Comparison of ENCODE assay signal across 8 mouse cellular contexts in genomic region chr16:49858161-49858906, GRCm38 (mm10). TPM values are rescaled to one million over a fixed set of nuclear protein-coding genes. Genes with fewer than 3 reads are reported as not detected.
DNase-seq lines count a peak whose midpoint lies in the region; ATAC-seq and TF ChIP-seq lines count a peak whose summit lies in the region.

No protein-coding gene starts in this region.

- no peak for TF ChIP-seq POLR2A in spleen, adult 2 months (IDR thresholded peaks at IDR 0.05; ENCODE audit: low read depth, low read length)

- peak overlapping the region; percentile 73 for H3K27ac ChIP-seq in spleen, adult 2 months (ENCODE audit: insufficient read depth, low read length)
- peak overlapping the region; percentile 86 for H3K27ac ChIP-seq in liver, embryonic 11.5 days (ENCODE audit: low read depth, low read length)
- peak overlapping the region; percentile 55 for H3K27ac ChIP-seq in stomach, embryonic 16.5 days (ENCODE audit: low read length)

- H3K4me1 ChIP-seq in erythroblast, embryonic 14.5 days (ENCODE audit: control insufficient read depth), result peaks cover 71% of the 10 kb centered on the region
- peaks cover 25% of the 10 kb centered on the region for H3K4me1 ChIP-seq in spleen, adult 2 months (ENCODE audit: control insufficient read depth, insufficient read depth, insufficient read length)
- H3K4me1 ChIP-seq in liver, embryonic 11.5 days (replicated peaks; ENCODE audit: control insufficient read depth, insufficient read depth, low read length), result peaks cover 21% of the 10 kb centered on the region
- peaks cover 20% of the 10 kb centered on the region for H3K4me1 ChIP-seq in stomach, embryonic 16.5 days (ENCODE audit: control insufficient read depth, insufficient read depth, low read length)

- DNase-seq in spleen, adult 2 months (ENCODE audit: low read depth in 1 of 2, low spot score in 2 of 2), result no peak
- DNase-seq in spleen, postnatal 4 days (ENCODE audit: low spot score in 2 of 2), result no peak
- no peak for DNase-seq in liver, embryonic 11.5 days (ENCODE audit: low spot score)
- no peak for DNase-seq in adrenal gland, postnatal 25 days
- DNase-seq in thymus, postnatal 14 days, result no peak

- H3K27me3 ChIP-seq in erythroblast, embryonic 14.5 days (ENCODE audit: control insufficient read depth), result no peaks in the 10 kb centered on the region
- H3K27me3 ChIP-seq in spleen, adult 2 months (ENCODE audit: control insufficient read depth, insufficient read depth, low read length), result no peaks in the 10 kb centered on the region
- H3K27me3 ChIP-seq in liver, embryonic 11.5 days (replicated peaks; ENCODE audit: control insufficient read depth, insufficient read depth, low read length), result no peaks in the 10 kb centered on the region
- no peaks in the 10 kb centered on the region for H3K27me3 ChIP-seq in stomach, embryonic 16.5 days (ENCODE audit: control insufficient read depth, insufficient read depth, low read length)

- peak overlapping the region; percentile 80 for H3K4me2 ChIP-seq in liver, embryonic 11.5 days
- peak overlapping the region; percentile 47 for H3K4me2 ChIP-seq in stomach, embryonic 16.5 days (ENCODE audit: low read depth, low read length)

- peak overlapping the region; percentile 63 for H3K9ac ChIP-seq in liver, embryonic 11.5 days (ENCODE audit: low read depth, low read length)
- H3K9ac ChIP-seq in stomach, embryonic 16.5 days (ENCODE audit: low read length), result 0 out of 2 replicates have a peak overlapping the region, but pooled peaks have one; percentile 19

- H3K4me3 ChIP-seq in erythroblast, embryonic 14.5 days (replicated peaks), result peak overlapping the region; percentile 92
- H3K4me3 ChIP-seq in spleen, adult 2 months (ENCODE audit: extremely low read depth, insufficient read depth, insufficient read length), result peak overlapping the region; percentile 46
- peak overlapping the region; percentile 98 for H3K4me3 ChIP-seq in liver, embryonic 11.5 days (ENCODE audit: low read depth, low read length)
- peak overlapping the region; percentile 22 for H3K4me3 ChIP-seq in stomach, embryonic 16.5 days (replicated peaks; ENCODE audit: low read length)

- no peak for TF ChIP-seq CTCF in spleen, adult 2 months (IDR thresholded peaks at IDR 0.05; ENCODE audit: extremely low read depth, insufficient read depth, insufficient read length, insufficient replicate concordance)

- ATAC-seq in erythroblast, adult 5-6 weeks (replicated peaks; ENCODE audit: low FRiP score, poor library complexity, severe bottlenecking), result no peak
- ATAC-seq in liver, embryonic 11.5 days (replicated peaks; ENCODE audit: low FRiP score), result no peak
- no peak for ATAC-seq in stomach, embryonic 16.5 days (ENCODE audit: insufficient read depth, low FRiP score)

- H3K36me3 ChIP-seq in erythroblast, embryonic 14.5 days (ENCODE audit: control insufficient read depth), result peaks cover 79% of the 10 kb centered on the region
- peaks cover 7% of the 10 kb centered on the region for H3K36me3 ChIP-seq in spleen, adult 2 months (ENCODE audit: control insufficient read depth, insufficient read depth, low read length)
- H3K36me3 ChIP-seq in liver, embryonic 11.5 days (ENCODE audit: control insufficient read depth, insufficient read depth, low read length), result peaks cover 4% of the 10 kb centered on the region; the same call in 1 of the 2 replicates
- no peaks in the 10 kb centered on the region for H3K36me3 ChIP-seq in stomach, embryonic 16.5 days (ENCODE audit: control insufficient read depth, insufficient read depth, low read length)

- 2% methylated on average over 9 of the region's 9 CpGs for WGBS in spleen, adult 2 months
- WGBS in liver, embryonic 11.5 days, result 56% methylated on average over 9 of the region's 9 CpGs
- 65% methylated on average over 9 of the region's 9 CpGs for WGBS in stomach, embryonic 16.5 days

- H3K9me3 ChIP-seq in erythroblast, embryonic 14.5 days (ENCODE audit: control insufficient read depth, low read length), result no peaks in the 10 kb centered on the region
- H3K9me3 ChIP-seq in liver, embryonic 11.5 days (ENCODE audit: control insufficient read depth, low read length), result no peaks in the 10 kb centered on the region
- H3K9me3 ChIP-seq in stomach, embryonic 16.5 days (replicated peaks; ENCODE audit: control insufficient read depth, low read length), result no peaks in the 10 kb centered on the region

RNA-seq across cellular contexts. Expression of gene Cd47, which starts 58.0 kb away (rescaled TPM):
- polyA plus RNA-seq in erythroblast, embryonic 14.5 days (2012), result 19.2 and 22.4 TPM in 2 replicates
- total RNA-seq in erythroblast, adult 5-6 weeks (2015; ENCODE audit: low replicate concordance), result 738 and 836 TPM in 2 replicates
- 851 and 940 TPM in 2 replicates for total RNA-seq in erythroblast, adult 5-6 weeks (2017; ENCODE audit: low replicate concordance)
- polyA plus RNA-seq in spleen, adult 2 months (2012; rRNA removed), result 56.8 and 83.9 TPM in 2 replicates
- polyA plus RNA-seq in liver, embryonic 11.5 days (2014; fragmentation: Nextera tagmentation; extraction: Ambion mirVana), result 261 and 281 TPM in 2 replicates
- 80.0 and 94.9 TPM in 2 replicates for polyA plus RNA-seq in stomach, embryonic 16.5 days (2015; fragmentation: Nextera tagmentation; extraction: Ambion mirVana)
- 175 and 220 TPM in 2 replicates for total RNA-seq in adrenal gland, postnatal 25 days (2021)

Comparison
In these comparisons a context has a peak if more than half of its experiments do, and no peak if none do; other contexts are left out.
1. H3K4me3 ChIP-seq: peak in every context shown above with its lines; median percentile 98 in liver, embryonic 11.5 days; 92 in erythroblast, embryonic 14.5 days; 46 in spleen, adult 2 months; 22 in stomach, embryonic 16.5 days.